Mouse (Mus musculus) E14TG2a.4 (cell line): ENCODE measurements at regions not wholly inside any gene's neighbourhood (a gene's known extent, or its start where the extent isn't known, plus 50 kb on each side); places are given as distances from the start of the nearest gene placed in this dataset.

Experiments
- CTCF ChIP-seq: conservative IDR thresholded peaks from 2 replicates; pipeline ENCODE4 v1.5.1; 2014; ENCODE audit warnings: low read length
- NANOG ChIP-seq: IDR thresholded peaks from 2 replicates; pipeline ENCODE4 v1.6.1; 2014; ENCODE audit warnings: borderline replicate concordance, low read length, mixed read lengths
- POU5F1 ChIP-seq: IDR thresholded peaks from 2 replicates; pipeline ENCODE4 v1.6.1; 2014; ENCODE audit warnings: low read length, borderline replicate concordance

GRCm38 (mm10) chr5:111793178-111793577, 59.5 kb downstream of the Gm26897 start:
- TF ChIP-seq CTCF: no peak
- no peak for TF ChIP-seq NANOG
- TF ChIP-seq POU5F1: no peak
